Mouse (Mus musculus) neural tube, embryonic 13.5 days (tissue): ENCODE data around the gene Slc20a1. TPM values are rescaled to one million over a fixed set of nuclear protein-coding genes. Genes with fewer than 3 reads are reported as not detected.

Experiments
- ATAC-seq: fragments of 200-750 bp; cut with Nextera tagmentation; 2 replicates; pipeline ENCODE4 v1.8.0; 2017; ENCODE audit warnings: low read depth, mild to moderate bottlenecking, moderate TSS enrichment, moderate library complexity
- H3K27ac ChIP-seq: fragments of 300-500 bp; sonication (generic); replicated peaks from 2 replicates; pipeline ENCODE4 v1.5.1; 2015; ENCODE audit warnings: moderate library complexity, mild to moderate bottlenecking, inconsistent platforms
- H3K27me3 ChIP-seq: fragments of 300-500 bp; sonication (generic); 2 replicates; pipeline ENCODE4 v1.6.1; 2015; ENCODE audit warnings: mild to moderate bottlenecking, inconsistent platforms
- H3K36me3 ChIP-seq: fragments of 300-500 bp; sonication (generic); 2 replicates; pipeline ENCODE4 v1.6.1; 2015; ENCODE audit warnings: mild to moderate bottlenecking, inconsistent platforms
- H3K4me1 ChIP-seq: fragments of 300-500 bp; sonication (generic); replicated peaks from 2 replicates; pipeline ENCODE4 v1.6.1; 2015; ENCODE audit warnings: inconsistent platforms
- H3K4me2 ChIP-seq: fragments of 300-500 bp; sonication (generic); 2 replicates; pipeline ENCODE4 v1.6.1; 2015; ENCODE audit warnings: inconsistent platforms, mild to moderate bottlenecking, moderate library complexity
- H3K4me3 ChIP-seq: fragments of 300-500 bp; sonication (generic); 2 replicates; pipeline ENCODE4 v1.5.1; 2015; ENCODE audit warnings: mild to moderate bottlenecking, inconsistent platforms
- H3K9ac ChIP-seq: fragments of 300-500 bp; sonication (generic); 2 replicates; pipeline ENCODE4 v1.6.1; 2015; ENCODE audit warnings: moderate library complexity, mild to moderate bottlenecking, inconsistent platforms
- H3K9me3 ChIP-seq: fragments of 300-500 bp; sonication (generic); 2 replicates; pipeline ENCODE4 v1.6.1; 2016; ENCODE audit warnings: inconsistent platforms
- WGBS: fragments of 180-500 bp; shearing (Covaris S2); methylation state at CpG from one replicate; pipeline ENCODE4 v1.1.7; 2015; 5-methylcytosine and 5-hydroxymethylcytosine counted together
- polyA plus RNA-seq: library from polyadenylated mRNA; unstranded; fragments of >200 nt; fragmentation: Nextera tagmentation; extraction: Ambion mirVana; gene quantifications from 2 replicates; pipeline ENCODE4 v1.2.1, GENCODE M21; 2015

The Slc20a1 gene
- polyA plus RNA-seq, 1 experiment from 2014 or later, result 43.2 TPM

DNA sequence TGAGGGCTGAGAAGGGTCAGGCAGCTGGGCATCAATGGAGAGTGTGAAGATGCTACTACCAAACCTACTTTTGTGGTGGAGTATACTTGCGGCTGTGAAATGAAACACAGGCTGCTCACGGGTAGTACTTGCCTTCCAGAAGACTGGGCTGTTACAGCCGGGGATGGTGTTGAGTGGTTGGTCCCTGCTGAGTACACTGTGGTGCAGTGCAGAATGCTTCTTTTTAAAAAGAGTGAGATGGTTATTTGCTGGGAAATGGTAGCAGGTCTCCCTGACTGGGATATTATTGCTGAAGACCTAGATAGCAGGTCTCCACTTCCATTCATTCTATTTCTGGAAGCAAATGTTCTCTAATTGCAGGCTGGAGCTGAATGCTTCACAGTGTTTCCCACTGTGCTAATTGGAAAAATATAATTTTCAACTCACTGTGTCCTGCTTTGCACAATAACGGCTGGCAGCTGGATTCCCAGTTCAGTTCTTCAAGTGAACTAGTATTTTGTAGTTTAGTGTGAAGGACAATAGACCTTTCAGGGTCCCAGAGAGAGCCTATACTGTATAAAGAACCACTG lies 20.1 kb downstream of the Slc20a1 start:
- H3K4me1 ChIP-seq, result no peaks in the 10 kb centered on the region
- no peaks in the 10 kb centered on the region for H3K27me3 ChIP-seq
- H3K27ac ChIP-seq, result no peak overlapping the region
- no peak for ATAC-seq
- WGBS, result 81% methylated on average over 4 of the region's 4 CpGs
- H3K4me2 ChIP-seq, result no peak overlapping the region
- no peak overlapping the region for H3K4me3 ChIP-seq
- no peaks in the 10 kb centered on the region for H3K9me3 ChIP-seq
- no peaks in the 10 kb centered on the region for H3K36me3 ChIP-seq
- H3K9ac ChIP-seq, result no peak overlapping the region

DNA sequence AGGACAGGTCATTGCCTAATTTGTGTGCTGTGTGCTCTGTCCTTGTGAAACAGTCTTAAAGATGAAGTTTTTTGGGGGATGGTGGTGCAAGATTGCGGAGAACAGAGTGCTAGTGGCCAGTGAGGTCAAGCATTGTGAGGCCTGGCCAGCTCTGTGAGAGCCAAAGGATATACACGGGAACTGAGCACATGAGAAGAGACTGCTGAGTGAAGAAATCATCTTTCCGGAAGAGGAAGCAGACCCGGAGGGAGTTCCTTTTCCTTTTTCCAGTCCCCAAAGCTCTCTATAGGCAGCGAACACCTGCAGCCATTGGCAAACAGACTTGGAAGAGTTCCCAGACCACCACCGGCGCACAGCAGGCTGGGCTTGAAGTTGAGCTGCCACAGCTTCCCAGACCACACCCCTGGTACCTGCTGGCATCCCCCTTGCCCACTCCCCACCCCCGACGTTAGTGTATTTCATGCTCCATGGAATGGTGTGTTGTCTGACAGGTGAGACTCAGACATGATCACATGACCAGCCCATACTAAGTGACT lies 22.6 kb downstream of the Slc20a1 start:
- H3K36me3 ChIP-seq, result no peaks in the 10 kb centered on the region
- H3K27ac ChIP-seq, result no peak overlapping the region
- WGBS, result 64% methylated on average over 9 of the region's 9 CpGs
- ATAC-seq, result no peak
- H3K4me2 ChIP-seq, result no peak overlapping the region
- H3K4me3 ChIP-seq, result no peak overlapping the region
- H3K9ac ChIP-seq, result no peak overlapping the region
- H3K4me1 ChIP-seq, result no peaks in the 10 kb centered on the region
- H3K27me3 ChIP-seq, result no peaks in the 10 kb centered on the region
- no peaks in the 10 kb centered on the region for H3K9me3 ChIP-seq

DNA sequence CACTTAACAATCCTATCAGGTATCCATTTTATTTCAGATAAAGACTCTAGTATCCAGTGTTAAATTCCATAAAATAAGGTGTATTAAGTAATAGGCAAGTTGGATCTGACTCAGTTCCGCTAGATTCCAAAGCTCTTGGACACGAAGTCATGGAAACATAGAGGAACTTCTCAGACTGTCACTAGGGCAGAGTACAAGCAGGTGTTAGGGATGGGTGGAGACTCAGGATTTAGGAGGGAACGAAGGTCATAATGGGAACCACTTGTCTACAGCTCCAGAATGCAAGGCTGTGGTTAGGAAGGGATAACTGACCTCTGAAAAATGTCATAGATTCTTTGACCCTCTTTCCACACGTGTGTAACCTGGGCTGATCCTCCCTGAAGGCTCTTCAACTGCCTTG lies 25.6 kb downstream of the Slc20a1 start:
- Histone ChIP-seq H3K27me3 (no peaks in the 10 kb centered on the region), H3K4me3 (no peak overlapping the region), H3K9me3 (no peaks in the 10 kb centered on the region), H3K4me1 (no peaks in the 10 kb centered on the region), H3K4me2 (no peak overlapping the region), H3K36me3 (no peaks in the 10 kb centered on the region), H3K27ac (no peak overlapping the region), H3K9ac (no peak overlapping the region)
- no peak for ATAC-seq
- 82% methylated on average over 4 of the region's 4 CpGs for WGBS

DNA sequence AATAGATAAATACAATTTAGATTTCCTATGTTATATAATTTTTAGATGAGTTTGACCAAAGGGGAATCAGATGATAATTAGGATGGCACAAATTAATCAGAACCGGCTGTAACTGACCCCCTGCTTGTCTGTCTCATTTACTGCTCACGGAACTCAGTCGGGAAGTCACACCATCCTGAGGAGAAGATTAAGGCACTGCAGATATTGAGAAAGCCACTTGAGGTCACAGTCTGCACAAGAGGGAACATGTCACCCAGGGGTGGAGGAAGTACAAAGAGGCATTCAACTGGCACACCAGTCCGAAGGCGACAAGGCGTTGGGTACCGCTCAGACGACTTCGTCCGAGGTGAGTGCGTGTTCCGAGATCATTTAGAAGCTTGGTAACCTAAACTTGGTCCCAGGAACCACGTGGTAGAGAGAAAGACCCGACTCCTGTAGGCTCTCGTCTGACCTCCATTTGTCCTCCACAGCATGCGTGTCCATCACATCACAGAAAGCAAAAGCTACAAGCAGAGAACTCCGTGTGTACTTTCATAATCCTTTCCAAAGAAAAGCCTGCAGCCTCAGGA lies 26.8 kb downstream of the Slc20a1 start:
- Histone ChIP-seq H3K4me2 (no peak overlapping the region), H3K9me3 (no peaks in the 10 kb centered on the region), H3K36me3 (no peaks in the 10 kb centered on the region), H3K27me3 (no peaks in the 10 kb centered on the region), H3K4me1 (no peaks in the 10 kb centered on the region), H3K9ac (no peak overlapping the region), H3K27ac (no peak overlapping the region), H3K4me3 (no peak overlapping the region)
- WGBS, result 87% methylated on average over 17 of the region's 17 CpGs
- no peak for ATAC-seq

DNA sequence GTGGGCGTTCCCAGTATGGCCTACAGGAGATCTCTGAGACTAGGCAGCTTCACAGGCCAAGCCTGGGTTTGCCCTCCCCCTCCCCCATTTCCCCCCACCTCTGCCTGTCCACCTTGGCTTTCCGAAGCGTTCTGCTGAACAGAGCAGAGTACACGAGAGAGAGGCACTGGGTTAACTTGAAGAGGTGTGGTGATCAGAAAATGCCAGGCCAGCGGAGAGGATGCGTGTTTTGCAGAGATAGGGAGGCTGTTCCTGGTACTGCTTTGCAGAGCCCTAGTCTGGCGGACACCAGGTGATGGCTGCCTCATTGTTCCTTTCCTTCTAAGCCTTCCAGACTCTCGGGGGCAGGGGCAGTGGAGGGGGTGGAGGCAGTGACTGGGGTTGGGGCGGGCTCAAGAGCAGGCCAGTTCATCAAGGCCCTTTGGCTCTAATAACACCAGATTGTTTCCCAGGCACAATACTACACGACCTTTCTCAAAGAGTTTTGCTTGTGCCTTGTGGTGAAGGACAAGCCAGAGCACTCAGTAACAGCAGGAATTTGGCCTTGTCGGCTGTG lies 27.8 kb downstream of the Slc20a1 start:
- WGBS, result 76% methylated on average over 11 of the region's 11 CpGs
- Histone ChIP-seq H3K9me3 (no peaks in the 10 kb centered on the region), H3K27ac (no peak overlapping the region), H3K9ac (no peak overlapping the region), H3K4me1 (no peaks in the 10 kb centered on the region), H3K4me2 (no peak overlapping the region), H3K27me3 (no peaks in the 10 kb centered on the region), H3K4me3 (no peak overlapping the region), H3K36me3 (no peaks in the 10 kb centered on the region)
- no peak for ATAC-seq

DNA sequence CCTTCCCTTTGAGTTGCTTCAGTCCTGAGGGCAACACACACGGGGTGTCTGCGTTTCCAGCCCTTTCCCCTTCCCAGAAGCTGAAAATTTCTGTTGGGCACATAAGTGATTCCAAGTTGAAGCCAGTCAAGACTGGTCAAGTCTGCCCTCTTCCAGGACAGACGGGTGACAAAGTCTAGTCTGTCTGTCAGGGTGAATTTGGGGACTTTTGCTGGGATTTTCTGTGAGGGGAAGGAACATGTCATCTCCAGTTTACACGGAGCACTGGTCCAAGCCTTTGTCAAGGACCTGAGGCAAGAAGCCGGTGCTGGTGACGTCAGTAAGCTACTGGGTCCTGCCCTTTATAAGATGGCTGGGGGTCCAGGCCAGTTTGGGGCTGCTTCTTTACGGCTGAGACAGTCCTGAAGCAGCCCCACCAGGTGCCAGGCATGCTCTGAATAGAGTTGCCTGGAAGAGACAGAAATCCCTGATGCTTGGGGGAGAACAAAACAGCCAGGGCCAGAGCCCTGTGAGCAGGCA lies 28.5 kb downstream of the Slc20a1 start:
- Histone ChIP-seq H3K9me3 (no peaks in the 10 kb centered on the region), H3K4me3 (no peak overlapping the region), H3K27me3 (no peaks in the 10 kb centered on the region), H3K4me2 (no peak overlapping the region), H3K4me1 (no peaks in the 10 kb centered on the region), H3K9ac (no peak overlapping the region), H3K36me3 (no peaks in the 10 kb centered on the region), H3K27ac (no peak overlapping the region)
- 78% methylated on average over 7 of the region's 7 CpGs for WGBS
- ATAC-seq, result no peak

DNA sequence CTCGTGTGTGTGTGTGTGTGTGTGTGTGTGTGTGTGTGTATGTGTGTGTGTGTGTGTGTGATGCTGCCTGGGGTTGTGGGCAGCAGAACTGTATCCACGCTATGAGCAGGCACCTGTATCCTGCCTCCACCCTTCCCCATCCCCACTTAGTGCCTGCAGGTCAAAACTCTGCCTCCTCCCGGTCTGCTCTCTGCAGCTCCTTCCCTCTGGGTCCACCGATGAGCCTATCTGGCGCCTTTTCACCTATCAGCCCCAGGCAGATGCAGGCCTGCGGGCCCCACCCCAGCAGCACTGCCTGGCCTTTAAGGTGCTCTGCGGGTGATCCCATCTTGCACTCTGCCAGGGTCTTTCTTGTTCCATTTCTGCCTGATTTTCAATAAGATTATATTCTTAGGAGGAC lies 29.1 kb downstream of the Slc20a1 start:
- Histone ChIP-seq H3K4me2 (no peak overlapping the region), H3K4me3 (no peak overlapping the region), H3K27me3 (no peaks in the 10 kb centered on the region), H3K27ac (no peak overlapping the region), H3K9ac (no peak overlapping the region), H3K4me1 (no peaks in the 10 kb centered on the region), H3K36me3 (no peaks in the 10 kb centered on the region), H3K9me3 (no peaks in the 10 kb centered on the region)
- no peak for ATAC-seq
- WGBS, result 79% methylated on average over 6 of the region's 7 CpGs

DNA sequence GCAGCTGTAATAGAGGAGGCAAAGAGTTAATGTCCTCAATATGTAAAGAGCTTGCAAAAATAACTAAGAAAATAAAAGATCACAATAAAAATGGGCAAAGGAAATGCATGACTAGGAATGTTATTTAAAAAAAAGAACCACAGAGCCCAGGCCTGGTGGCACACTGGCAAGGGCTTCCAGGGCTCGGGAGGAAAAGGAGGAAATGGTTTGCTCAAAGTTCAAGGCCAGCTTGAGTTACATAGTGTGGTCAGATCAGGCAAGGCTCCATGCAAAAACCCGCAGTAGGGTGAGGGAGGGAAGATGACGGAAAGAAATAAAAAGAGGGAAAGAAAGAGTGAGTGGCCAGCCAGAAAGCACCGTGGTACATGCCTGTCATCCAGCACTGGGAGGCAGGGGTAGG lies 30.0 kb downstream of the Slc20a1 start:
- Histone ChIP-seq H3K9me3 (no peaks in the 10 kb centered on the region), H3K27me3 (no peaks in the 10 kb centered on the region), H3K9ac (no peak overlapping the region), H3K36me3 (no peaks in the 10 kb centered on the region), H3K4me1 (no peaks in the 10 kb centered on the region), H3K4me3 (no peak overlapping the region), H3K4me2 (no peak overlapping the region), H3K27ac (no peak overlapping the region)
- ATAC-seq, result no peak
- 88% methylated on average over 4 of the region's 4 CpGs for WGBS

DNA sequence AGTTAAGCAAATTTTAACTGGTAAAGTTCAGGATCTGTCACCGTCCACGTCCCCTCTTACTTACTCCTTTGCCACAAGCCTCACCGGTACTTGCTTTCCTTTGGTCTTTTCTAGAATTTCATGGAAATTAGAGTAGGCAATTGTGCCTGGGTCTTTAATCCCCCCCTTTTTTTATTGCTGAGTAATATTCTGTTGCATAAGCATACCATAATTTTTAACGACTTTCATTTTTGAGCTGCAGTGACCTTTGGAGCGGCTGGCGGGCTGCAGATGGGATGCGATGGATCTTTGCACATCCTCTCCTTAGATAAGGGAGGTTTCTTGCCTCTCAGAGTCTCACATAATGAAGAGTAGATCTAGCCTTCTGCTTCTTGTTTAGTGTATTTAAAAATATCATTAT lies 30.8 kb downstream of the Slc20a1 start:
- H3K9me3 ChIP-seq, result no peaks in the 10 kb centered on the region
- no peaks in the 10 kb centered on the region for H3K4me1 ChIP-seq
- H3K4me3 ChIP-seq, result no peak overlapping the region
- 96% methylated on average over 7 of the region's 7 CpGs for WGBS
- no peaks in the 10 kb centered on the region for H3K36me3 ChIP-seq
- no peaks in the 10 kb centered on the region for H3K27me3 ChIP-seq
- no peak overlapping the region for H3K4me2 ChIP-seq
- H3K27ac ChIP-seq, result no peak overlapping the region
- no peak for ATAC-seq
- no peak overlapping the region for H3K9ac ChIP-seq

DNA sequence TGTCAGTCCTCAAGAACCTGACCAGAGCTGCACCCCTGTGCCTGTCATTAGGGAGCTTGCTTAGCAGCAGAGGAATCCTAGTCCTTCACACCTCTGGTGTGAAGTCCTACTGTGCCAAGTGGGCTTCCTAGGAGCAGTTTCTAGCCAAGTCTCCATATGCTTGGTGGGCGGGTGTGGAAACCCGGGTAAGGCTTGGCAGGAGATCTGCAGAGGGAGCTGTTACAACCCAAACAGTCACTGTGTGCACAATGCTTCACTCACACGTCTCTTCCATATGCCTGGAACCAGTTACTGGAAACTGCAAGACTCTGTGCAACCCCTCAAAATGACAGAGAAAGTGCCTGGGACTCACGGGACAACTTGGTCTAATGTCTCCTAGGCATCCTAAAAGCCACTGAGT lies 33.5 kb downstream of the Slc20a1 start:
- Histone ChIP-seq H3K4me1 (no peaks in the 10 kb centered on the region), H3K27me3 (no peaks in the 10 kb centered on the region), H3K4me2 (no peak overlapping the region), H3K4me3 (no peak overlapping the region), H3K36me3 (no peaks in the 10 kb centered on the region), H3K9me3 (no peaks in the 10 kb centered on the region), H3K9ac (no peak overlapping the region), H3K27ac (no peak overlapping the region)
- 71% methylated on average over 4 of the region's 4 CpGs for WGBS
- no peak for ATAC-seq

DNA sequence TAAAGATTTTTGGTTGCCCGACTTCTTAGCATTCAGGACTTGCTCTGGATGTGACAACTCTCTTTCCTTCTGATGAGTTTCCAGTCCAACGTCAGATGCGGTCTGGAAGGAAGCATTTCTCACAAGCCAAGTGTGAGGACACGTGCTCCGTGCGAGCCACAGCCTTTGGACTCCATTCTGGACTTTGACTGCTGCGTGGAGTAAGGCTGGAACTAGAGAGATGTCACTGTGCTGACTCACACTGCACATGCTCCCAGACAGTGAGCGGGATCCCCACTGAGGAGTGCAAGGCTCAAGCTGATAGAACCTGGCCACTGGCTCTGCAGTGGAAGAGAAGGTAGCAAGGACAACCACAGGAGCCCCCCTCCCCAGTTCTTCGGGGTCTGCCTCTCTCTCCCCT lies 33.9 kb downstream of the Slc20a1 start:
- ATAC-seq, result no peak
- WGBS, result 88% methylated on average over 9 of the region's 9 CpGs
- Histone ChIP-seq H3K36me3 (no peaks in the 10 kb centered on the region), H3K27me3 (no peaks in the 10 kb centered on the region), H3K27ac (no peak overlapping the region), H3K9ac (no peak overlapping the region), H3K4me3 (no peak overlapping the region), H3K9me3 (no peaks in the 10 kb centered on the region), H3K4me1 (no peaks in the 10 kb centered on the region), H3K4me2 (no peak overlapping the region)

DNA sequence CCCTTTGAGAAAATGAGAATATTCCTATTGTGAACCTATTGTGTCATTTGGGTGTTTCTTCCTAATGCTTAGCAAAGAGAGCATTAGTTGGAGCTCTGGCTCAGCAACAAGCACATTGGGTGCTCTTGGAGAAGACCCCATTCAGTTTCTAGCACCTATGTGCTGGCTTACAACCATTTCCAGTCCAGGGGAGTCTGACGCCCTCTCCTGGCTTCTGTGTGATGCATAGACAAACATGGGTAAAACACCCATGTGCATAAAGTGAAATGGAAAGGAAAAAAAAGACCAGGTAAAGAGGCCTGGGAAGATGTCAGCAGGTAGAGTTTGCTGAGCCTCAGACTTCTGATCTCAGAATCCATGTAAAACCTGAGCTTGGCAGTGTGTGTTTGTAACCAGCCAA lies 34.7 kb downstream of the Slc20a1 start:
- Histone ChIP-seq H3K9ac (no peak overlapping the region), H3K4me2 (no peak overlapping the region), H3K4me1 (no peaks in the 10 kb centered on the region), H3K9me3 (no peaks in the 10 kb centered on the region), H3K36me3 (no peaks in the 10 kb centered on the region), H3K27ac (no peak overlapping the region), H3K4me3 (no peak overlapping the region), H3K27me3 (no peaks in the 10 kb centered on the region)
- no peak for ATAC-seq
- WGBS, result 94% methylated on average over 1 of the region's 1 CpGs
